Mouse (Mus musculus): ENCODE data around the gene Itm2c.

GRCm38 (mm10) chr1:85864383-85864782 lies 29.7 kb upstream of the Itm2c start:
- TF ChIP-seq CTCF (IDR thresholded peaks at IDR 0.05; ENCODE audit: borderline replicate concordance, control insufficient read depth, extremely low read depth, insufficient read depth, low read length, poor library complexity) (no peak), POLR2A (IDR thresholded peaks at IDR 0.05; ENCODE audit: control insufficient read depth, extremely low read depth, insufficient read depth, low read length, poor library complexity) (no peak)

Measured in thymus, adult 2 months (tissue).